Mouse (Mus musculus): Measurements from ENCODE around the gene Rab11a. TPM values are rescaled to one million over a fixed set of nuclear protein-coding genes. Genes with fewer than 3 reads are reported as not detected.

The Rab11a gene
- polyA plus RNA-seq, 1 experiment from 2014 or later: 322 TPM

GRCm38 (mm10) chr9:64703420-64703965, 34.1 kb downstream of the Rab11a start:
- no peaks in the 10 kb centered on the region; the same call in 1 of the 2 replicates for H3K36me3 ChIP-seq (ENCODE audit: control insufficient read depth, insufficient read depth, low read length)
- no peak overlapping the region for H3K9ac ChIP-seq (ENCODE audit: low read depth, low read length)
- H3K4me2 ChIP-seq (replicated peaks; ENCODE audit: low read depth, low read length): no peak overlapping the region
- no peaks in the 10 kb centered on the region for H3K27me3 ChIP-seq (ENCODE audit: control insufficient read depth, insufficient read depth, low read length)
- no peak overlapping the region for H3K4me3 ChIP-seq (ENCODE audit: low read depth, low read length)
- no peak overlapping the region for H3K27ac ChIP-seq (ENCODE audit: low read depth, low read length)
- no peaks in the 10 kb centered on the region for H3K4me1 ChIP-seq (replicated peaks; ENCODE audit: control insufficient read depth, insufficient read depth, low read length)
- ATAC-seq (ENCODE audit: low FRiP score) (no peak), DNase-seq (ENCODE audit: low spot score) (no peak)
- no peaks in the 10 kb centered on the region for H3K9me3 ChIP-seq (ENCODE audit: control insufficient read depth, low read length)

DNA sequence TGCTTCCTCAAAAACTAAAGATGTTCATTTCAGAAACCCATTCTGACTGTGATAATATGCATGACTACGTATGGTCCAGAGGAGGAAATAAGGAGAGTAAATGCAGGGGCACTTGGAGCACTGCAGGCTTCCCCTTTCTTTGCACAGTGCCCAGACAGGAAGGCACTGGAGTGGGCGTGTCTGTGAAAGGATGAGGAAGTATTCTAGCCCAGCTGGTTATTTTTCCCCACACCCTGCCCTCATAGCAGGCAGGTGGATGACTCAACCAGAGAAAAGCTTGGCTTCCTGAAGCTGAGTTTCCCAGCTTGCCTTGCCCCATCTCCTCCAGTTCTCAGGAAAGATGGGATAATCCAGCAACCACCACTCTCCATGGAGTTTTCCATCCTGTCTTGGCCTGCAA, 34.6 kb downstream of the Rab11a start:
- Histone ChIP-seq H3K9me3 (ENCODE audit: control insufficient read depth, low read length) (no peaks in the 10 kb centered on the region), H3K4me1 (replicated peaks; ENCODE audit: control insufficient read depth, insufficient read depth, low read length) (no peaks in the 10 kb centered on the region), H3K4me2 (replicated peaks; ENCODE audit: low read depth, low read length) (no peak overlapping the region), H3K36me3 (ENCODE audit: control insufficient read depth, insufficient read depth, low read length) (no peaks in the 10 kb centered on the region; the same call in 1 of the 2 replicates), H3K27ac (ENCODE audit: low read depth, low read length) (no peak overlapping the region), H3K4me3 (ENCODE audit: low read depth, low read length) (no peak overlapping the region), H3K27me3 (ENCODE audit: control insufficient read depth, insufficient read depth, low read length) (no peaks in the 10 kb centered on the region), H3K9ac (ENCODE audit: low read depth, low read length) (no peak overlapping the region)
- WGBS: 88% methylated on average over 2 of the region's 2 CpGs
- DNase-seq (ENCODE audit: low spot score): no peak
- no peak for ATAC-seq (ENCODE audit: low FRiP score)

DNA sequence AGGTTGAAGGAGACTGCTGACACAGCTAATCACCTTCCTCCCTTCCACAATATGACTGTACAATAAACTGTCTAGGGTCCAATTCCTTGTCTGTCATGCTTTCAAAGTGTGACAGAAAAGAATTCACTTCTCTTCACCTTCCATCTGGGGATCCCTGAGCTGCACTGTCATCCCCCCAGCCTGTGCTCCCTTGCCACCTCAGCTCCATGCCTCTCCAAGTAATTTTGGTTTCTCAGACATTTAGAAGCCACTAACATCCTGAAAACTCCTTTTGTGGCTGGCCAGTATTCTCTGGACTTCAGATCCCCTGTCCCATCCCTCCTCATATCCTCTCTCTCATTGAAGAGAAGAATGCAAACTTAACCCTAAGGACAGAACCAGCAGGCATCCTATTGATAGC, 35.2 kb downstream of the Rab11a start:
- ATAC-seq (ENCODE audit: low FRiP score) (no peak), DNase-seq (ENCODE audit: low spot score) (no peak)
- H3K4me3 ChIP-seq (ENCODE audit: low read depth, low read length): no peak overlapping the region
- no peak overlapping the region for H3K9ac ChIP-seq (ENCODE audit: low read depth, low read length)
- H3K27ac ChIP-seq (ENCODE audit: low read depth, low read length): no peak overlapping the region
- H3K4me2 ChIP-seq (replicated peaks; ENCODE audit: low read depth, low read length): no peak overlapping the region
- H3K9me3 ChIP-seq (ENCODE audit: control insufficient read depth, low read length): no peaks in the 10 kb centered on the region
- H3K4me1 ChIP-seq (replicated peaks; ENCODE audit: control insufficient read depth, insufficient read depth, low read length): no peaks in the 10 kb centered on the region
- H3K27me3 ChIP-seq (ENCODE audit: control insufficient read depth, insufficient read depth, low read length): no peaks in the 10 kb centered on the region
- H3K36me3 ChIP-seq (ENCODE audit: control insufficient read depth, insufficient read depth, low read length): no peaks in the 10 kb centered on the region; the same call in 1 of the 2 replicates

DNA sequence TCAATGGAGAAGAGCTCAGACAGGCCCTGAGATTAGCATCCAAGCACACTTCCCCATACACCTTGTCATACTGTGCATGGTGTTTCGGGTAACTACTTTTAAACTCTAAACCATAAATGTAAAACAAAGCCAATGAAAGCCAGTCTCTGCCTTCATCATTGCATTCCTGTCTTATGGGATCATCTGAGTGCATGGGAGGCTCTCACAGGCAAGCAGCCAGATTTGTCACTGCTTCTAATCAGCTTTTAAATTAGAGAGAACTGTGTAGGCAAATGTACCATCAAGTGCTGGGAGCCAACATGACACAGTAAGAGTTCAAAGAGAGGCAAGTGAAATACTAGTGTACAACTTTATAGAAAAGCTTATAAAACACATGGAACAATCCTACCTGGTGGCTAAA, 35.9 kb downstream of the Rab11a start:
- no peaks in the 10 kb centered on the region for H3K4me1 ChIP-seq (replicated peaks; ENCODE audit: control insufficient read depth, insufficient read depth, low read length)
- no peak for ATAC-seq (ENCODE audit: low FRiP score)
- no peak overlapping the region for H3K4me3 ChIP-seq (ENCODE audit: low read depth, low read length)
- no peak for DNase-seq (ENCODE audit: low spot score)
- H3K36me3 ChIP-seq (ENCODE audit: control insufficient read depth, insufficient read depth, low read length): no peaks in the 10 kb centered on the region; the same call in 1 of the 2 replicates
- H3K9me3 ChIP-seq (ENCODE audit: control insufficient read depth, low read length): no peaks in the 10 kb centered on the region
- H3K27me3 ChIP-seq (ENCODE audit: control insufficient read depth, insufficient read depth, low read length): no peaks in the 10 kb centered on the region
- H3K27ac ChIP-seq (ENCODE audit: low read depth, low read length): no peak overlapping the region
- no peak overlapping the region for H3K4me2 ChIP-seq (replicated peaks; ENCODE audit: low read depth, low read length)
- no peak overlapping the region for H3K9ac ChIP-seq (ENCODE audit: low read depth, low read length)
- 88% methylated on average over 1 of the region's 1 CpGs for WGBS

DNA sequence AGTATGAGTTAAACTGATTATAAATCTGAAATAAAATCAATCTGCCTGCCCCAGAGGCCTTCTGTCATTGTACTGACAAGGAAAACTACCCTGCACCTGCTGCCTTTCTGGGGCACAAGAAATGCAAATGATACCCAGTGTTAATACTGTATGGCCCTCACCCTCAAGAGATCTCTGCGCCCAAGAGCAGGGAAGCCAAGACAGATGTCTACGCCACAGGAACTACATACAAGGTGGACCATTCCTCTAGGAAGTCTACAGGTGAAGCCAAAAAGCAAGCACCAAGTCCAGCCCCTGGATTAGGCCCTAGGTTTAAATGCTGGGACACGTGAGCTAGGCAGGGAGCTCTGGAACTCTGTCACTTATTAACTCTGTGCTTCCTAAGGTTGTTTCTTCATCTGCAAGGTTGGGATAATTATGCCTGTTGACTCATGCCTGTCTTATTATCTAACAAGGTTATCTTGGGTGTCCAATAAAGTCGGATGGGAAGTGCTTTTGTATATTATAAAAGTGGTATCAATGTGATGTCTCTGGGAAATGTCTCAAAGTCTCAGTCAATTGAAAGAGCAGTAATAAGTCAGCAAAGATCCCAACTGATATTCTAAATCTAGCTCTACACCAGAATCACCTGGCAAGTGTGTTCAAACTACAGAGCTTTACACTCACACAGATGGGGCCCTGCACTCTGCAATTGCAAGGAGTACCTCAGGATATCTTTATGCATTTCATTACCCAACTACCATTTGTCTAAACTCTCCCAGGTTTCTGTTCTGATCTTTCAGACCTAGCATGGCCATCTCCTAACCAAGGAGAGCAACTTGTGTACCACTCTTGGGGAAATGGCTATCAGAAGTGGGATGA, 36.9 kb downstream of the Rab11a start:
- DNase-seq (ENCODE audit: low spot score) (no peak), ATAC-seq (ENCODE audit: low FRiP score) (no peak)
- no peaks in the 10 kb centered on the region; the same call in 1 of the 2 replicates for H3K36me3 ChIP-seq (ENCODE audit: control insufficient read depth, insufficient read depth, low read length)
- H3K9ac ChIP-seq (ENCODE audit: low read depth, low read length): no peak overlapping the region
- no peaks in the 10 kb centered on the region for H3K9me3 ChIP-seq (ENCODE audit: control insufficient read depth, low read length)
- no peaks in the 10 kb centered on the region for H3K27me3 ChIP-seq (ENCODE audit: control insufficient read depth, insufficient read depth, low read length)
- H3K27ac ChIP-seq (ENCODE audit: low read depth, low read length): no peak overlapping the region
- no peak overlapping the region for H3K4me3 ChIP-seq (ENCODE audit: low read depth, low read length)
- H3K4me1 ChIP-seq (replicated peaks; ENCODE audit: control insufficient read depth, insufficient read depth, low read length): no peaks in the 10 kb centered on the region
- no peak overlapping the region for H3K4me2 ChIP-seq (replicated peaks; ENCODE audit: low read depth, low read length)
- WGBS: 87% methylated on average over 4 of the region's 4 CpGs

GRCm38 (mm10) chr9:64698586-64698985, 39.0 kb downstream of the Rab11a start:
- no peak for DNase-seq (ENCODE audit: low spot score)
- H3K27ac ChIP-seq (ENCODE audit: low read depth, low read length): no peak overlapping the region
- ATAC-seq (ENCODE audit: low FRiP score): no peak
- no peaks in the 10 kb centered on the region for H3K9me3 ChIP-seq (ENCODE audit: control insufficient read depth, low read length)
- no peaks in the 10 kb centered on the region for H3K27me3 ChIP-seq (ENCODE audit: control insufficient read depth, insufficient read depth, low read length)
- H3K36me3 ChIP-seq (ENCODE audit: control insufficient read depth, insufficient read depth, low read length): no peaks in the 10 kb centered on the region; the same call in 1 of the 2 replicates
- no peak overlapping the region for H3K4me3 ChIP-seq (ENCODE audit: low read depth, low read length)
- no peak overlapping the region for H3K9ac ChIP-seq (ENCODE audit: low read depth, low read length)
- H3K4me2 ChIP-seq (replicated peaks; ENCODE audit: low read depth, low read length): no peak overlapping the region
- H3K4me1 ChIP-seq (replicated peaks; ENCODE audit: control insufficient read depth, insufficient read depth, low read length): no peaks in the 10 kb centered on the region
- WGBS: 95% methylated on average over 1 of the region's 1 CpGs

DNA sequence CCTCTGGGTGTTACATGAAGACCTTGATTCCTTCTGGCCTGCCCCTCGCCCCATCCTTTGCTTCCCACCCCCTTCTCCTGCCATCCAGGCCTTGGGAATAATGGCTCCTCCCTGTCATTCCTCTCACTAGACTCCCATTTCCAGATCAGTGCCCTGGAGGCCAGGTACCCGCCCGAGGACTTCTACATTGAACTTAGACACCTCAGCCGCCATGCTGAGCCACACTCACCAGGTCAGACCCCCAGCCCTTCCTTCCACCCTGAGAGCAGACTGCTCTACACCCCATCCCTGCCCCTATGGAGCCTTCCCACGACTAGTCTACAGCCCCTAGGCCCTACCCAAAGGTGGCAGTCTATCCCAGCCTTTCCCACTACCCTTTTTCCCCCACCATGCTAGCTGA, 39.9 kb downstream of the Rab11a start:
- Histone ChIP-seq H3K9ac (ENCODE audit: low read depth, low read length) (no peak overlapping the region), H3K9me3 (ENCODE audit: control insufficient read depth, low read length) (no peaks in the 10 kb centered on the region), H3K4me1 (replicated peaks; ENCODE audit: control insufficient read depth, insufficient read depth, low read length) (no peaks in the 10 kb centered on the region), H3K4me2 (replicated peaks; ENCODE audit: low read depth, low read length) (no peak overlapping the region), H3K27ac (ENCODE audit: low read depth, low read length) (no peak overlapping the region), H3K36me3 (ENCODE audit: control insufficient read depth, insufficient read depth, low read length) (no peaks in the 10 kb centered on the region; the same call in 1 of the 2 replicates), H3K27me3 (ENCODE audit: control insufficient read depth, insufficient read depth, low read length) (no peaks in the 10 kb centered on the region), H3K4me3 (ENCODE audit: low read depth, low read length) (no peak overlapping the region)
- ATAC-seq (ENCODE audit: low FRiP score): no peak
- 86% methylated on average over 5 of the region's 5 CpGs for WGBS
- no peak for DNase-seq (ENCODE audit: low spot score)

DNA sequence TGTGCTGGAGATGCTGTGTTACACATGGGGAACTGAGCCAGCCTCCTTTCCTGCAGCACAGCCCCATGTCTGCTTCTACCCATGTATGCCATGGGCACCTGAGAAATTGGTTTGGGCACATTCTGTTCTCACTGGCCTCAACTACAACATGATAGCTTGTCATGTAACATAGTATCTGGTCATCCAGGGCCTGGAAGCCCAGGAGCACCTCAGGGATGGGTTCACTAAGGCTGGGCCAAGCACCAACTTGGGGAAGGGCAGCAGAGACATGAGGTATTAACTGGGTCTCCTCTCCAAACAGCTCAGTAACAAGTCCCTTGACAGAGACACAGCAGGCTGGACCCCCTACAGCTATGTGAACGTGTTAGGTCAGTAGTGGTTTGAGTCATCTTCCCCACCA, 40.6 kb downstream of the Rab11a start:
- ATAC-seq (ENCODE audit: low FRiP score) (no peak), DNase-seq (ENCODE audit: low spot score) (no peak)
- no peak overlapping the region for H3K27ac ChIP-seq (ENCODE audit: low read depth, low read length)
- no peak overlapping the region for H3K4me3 ChIP-seq (ENCODE audit: low read depth, low read length)
- H3K9ac ChIP-seq (ENCODE audit: low read depth, low read length): no peak overlapping the region
- H3K36me3 ChIP-seq (ENCODE audit: control insufficient read depth, insufficient read depth, low read length): no peaks in the 10 kb centered on the region; the same call in 1 of the 2 replicates
- no peaks in the 10 kb centered on the region for H3K9me3 ChIP-seq (ENCODE audit: control insufficient read depth, low read length)
- 68% methylated on average over 1 of the region's 1 CpGs for WGBS
- no peaks in the 10 kb centered on the region for H3K4me1 ChIP-seq (replicated peaks; ENCODE audit: control insufficient read depth, insufficient read depth, low read length)
- H3K27me3 ChIP-seq (ENCODE audit: control insufficient read depth, insufficient read depth, low read length): no peaks in the 10 kb centered on the region
- H3K4me2 ChIP-seq (replicated peaks; ENCODE audit: low read depth, low read length): no peak overlapping the region

DNA sequence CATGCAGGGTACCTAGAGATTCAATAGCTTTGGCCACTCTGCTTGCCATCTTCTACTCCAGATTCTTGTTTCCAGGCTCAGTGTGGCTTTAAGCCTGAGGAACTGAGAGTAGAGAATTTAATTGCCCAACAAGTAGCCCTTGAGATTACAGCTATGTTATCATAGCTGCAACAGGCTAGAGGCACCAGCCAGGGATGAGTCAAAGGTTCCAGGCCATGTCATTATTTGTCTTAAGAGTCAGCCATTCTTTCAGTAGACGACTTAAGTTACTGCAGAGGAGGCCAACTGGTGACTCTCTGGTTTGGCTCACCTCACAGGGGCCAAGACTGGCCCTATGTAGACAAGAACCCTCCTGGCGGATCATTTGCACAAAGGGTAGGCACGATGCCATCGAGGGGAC, 41.2 kb downstream of the Rab11a start:
- H3K27ac ChIP-seq (ENCODE audit: low read depth, low read length): no peak overlapping the region
- ATAC-seq (ENCODE audit: low FRiP score) (no peak), DNase-seq (ENCODE audit: low spot score) (no peak)
- H3K4me2 ChIP-seq (replicated peaks; ENCODE audit: low read depth, low read length): no peak overlapping the region
- no peak overlapping the region for H3K4me3 ChIP-seq (ENCODE audit: low read depth, low read length)
- no peak overlapping the region for H3K9ac ChIP-seq (ENCODE audit: low read depth, low read length)
- H3K27me3 ChIP-seq (ENCODE audit: control insufficient read depth, insufficient read depth, low read length): no peaks in the 10 kb centered on the region
- 90% methylated on average over 4 of the region's 4 CpGs for WGBS
- H3K9me3 ChIP-seq (ENCODE audit: control insufficient read depth, low read length): no peaks in the 10 kb centered on the region
- no peaks in the 10 kb centered on the region; the same call in 1 of the 2 replicates for H3K36me3 ChIP-seq (ENCODE audit: control insufficient read depth, insufficient read depth, low read length)
- H3K4me1 ChIP-seq (replicated peaks; ENCODE audit: control insufficient read depth, insufficient read depth, low read length): no peaks in the 10 kb centered on the region

All from hindbrain, embryonic 11.5 days (tissue).